8 mouse cellular contexts compared by ENCODE assay signal in genomic region chr3:88949786-88950575, GRCm38 (mm10). TPM values are rescaled to one million over a fixed set of nuclear protein-coding genes. Genes with fewer than 3 reads are reported as not detected.
DNase-seq lines count a peak whose midpoint lies in the region; ATAC-seq and TF ChIP-seq lines count a peak whose summit lies in the region.

No protein-coding gene starts in this region.

- no peaks in the 10 kb centered on the region for H3K27me3 ChIP-seq in E14TG2a.4 (ENCODE audit: insufficient read depth, low read length)
- H3K27me3 ChIP-seq in forebrain, embryonic 11.5 days (ENCODE audit: control insufficient read depth, insufficient read depth, low read length): no peaks in the 10 kb centered on the region
- H3K27me3 ChIP-seq in heart, embryonic 16.5 days (ENCODE audit: control insufficient read depth, insufficient read depth, low read length): no peaks in the 10 kb centered on the region
- H3K27me3 ChIP-seq in liver, embryonic 15.5 days: no peaks in the 10 kb centered on the region
- no peaks in the 10 kb centered on the region for H3K27me3 ChIP-seq in neural tube, embryonic 11.5 days (ENCODE audit: control insufficient read depth, insufficient read depth, low read length)
- H3K27me3 ChIP-seq in stomach, embryonic 16.5 days (ENCODE audit: control insufficient read depth, insufficient read depth, low read length): no peaks in the 10 kb centered on the region

- TF ChIP-seq CTCF in E14TG2a.4 (conservative IDR thresholded peaks at IDR 0.05; ENCODE audit: low read length): no peak

- under 1% methylated on average over 66 of the region's 92 CpGs for WGBS in forebrain, embryonic 11.5 days
- WGBS in heart, embryonic 16.5 days: under 1% methylated on average over 74 of the region's 92 CpGs
- WGBS in liver, embryonic 15.5 days (ENCODE audit: insufficient replicate concordance): under 1% methylated on average over 82 of the region's 92 CpGs
- WGBS in neural tube, embryonic 11.5 days: under 1% methylated on average over 45 of the region's 92 CpGs
- WGBS in stomach, embryonic 16.5 days: under 1% methylated on average over 65 of the region's 92 CpGs

- peak overlapping the region; percentile 91 for H3K9ac ChIP-seq in forebrain, embryonic 11.5 days (ENCODE audit: low read length)
- peak overlapping the region; percentile 99 for H3K9ac ChIP-seq in heart, embryonic 16.5 days (ENCODE audit: low read length)
- H3K9ac ChIP-seq in liver, embryonic 15.5 days: peak overlapping the region; percentile 97
- H3K9ac ChIP-seq in neural tube, embryonic 11.5 days (ENCODE audit: low read length): peak overlapping the region; percentile 87
- peak overlapping the region; percentile 99 for H3K9ac ChIP-seq in stomach, embryonic 16.5 days (ENCODE audit: low read length)

- peaks cover 39% of the 10 kb centered on the region for H3K4me1 ChIP-seq in E14TG2a.4 (replicated peaks; ENCODE audit: low read depth, low read length)
- peaks cover 4% of the 10 kb centered on the region; the same call in 1 of the 2 replicates for H3K4me1 ChIP-seq in forebrain, embryonic 11.5 days (replicated peaks; ENCODE audit: control insufficient read depth, insufficient read depth, low read length)
- H3K4me1 ChIP-seq in heart, embryonic 16.5 days (ENCODE audit: control insufficient read depth, insufficient read depth, low read length): peaks cover 16% of the 10 kb centered on the region
- peaks cover 43% of the 10 kb centered on the region for H3K4me1 ChIP-seq in liver, embryonic 15.5 days (replicated peaks)
- peaks cover 8% of the 10 kb centered on the region for H3K4me1 ChIP-seq in neural tube, embryonic 11.5 days (ENCODE audit: control insufficient read depth, insufficient read depth, low read length)
- peaks cover 27% of the 10 kb centered on the region for H3K4me1 ChIP-seq in stomach, embryonic 16.5 days (ENCODE audit: control insufficient read depth, insufficient read depth, low read length)

- peak overlapping the region; percentile 97 for H3K4me3 ChIP-seq in E14TG2a.4 (replicated peaks; ENCODE audit: low read length)
- peak overlapping the region; percentile 82 for H3K4me3 ChIP-seq in forebrain, embryonic 11.5 days (ENCODE audit: low read depth, low read length)
- H3K4me3 ChIP-seq in heart, embryonic 16.5 days (ENCODE audit: low read length): peak overlapping the region; percentile 98
- H3K4me3 ChIP-seq in liver, embryonic 15.5 days (replicated peaks): peak overlapping the region; percentile 86
- H3K4me3 ChIP-seq in neural tube, embryonic 11.5 days (ENCODE audit: low read depth, low read length): peak overlapping the region; percentile 64
- H3K4me3 ChIP-seq in stomach, embryonic 16.5 days (replicated peaks; ENCODE audit: low read length): peak overlapping the region; percentile 99

- H3K9me3 ChIP-seq in E14TG2a.4 (ENCODE audit: low read length): no peaks in the 10 kb centered on the region
- no peaks in the 10 kb centered on the region for H3K9me3 ChIP-seq in forebrain, embryonic 11.5 days (ENCODE audit: control insufficient read depth, low read length)
- no peaks in the 10 kb centered on the region for H3K9me3 ChIP-seq in heart, embryonic 16.5 days (replicated peaks; ENCODE audit: control insufficient read depth, low read length)
- no peaks in the 10 kb centered on the region for H3K9me3 ChIP-seq in liver, embryonic 15.5 days (replicated peaks)
- no peaks in the 10 kb centered on the region for H3K9me3 ChIP-seq in neural tube, embryonic 11.5 days (ENCODE audit: control insufficient read depth, low read length)
- H3K9me3 ChIP-seq in stomach, embryonic 16.5 days (replicated peaks; ENCODE audit: control insufficient read depth, low read length): no peaks in the 10 kb centered on the region

- peak; percentile 62 for DNase-seq in c-Kit-positive CD71-negative TER-119-negative erythroid progenitor cells, embryonic 14.5 days (ENCODE audit: low read depth)
- peak; percentile 96 for DNase-seq in forebrain, embryonic 11.5 days (ENCODE audit: low spot score)
- peak; percentile 94 to 97 for DNase-seq in kidney, postnatal 25 days
- peak; percentile 92 for DNase-seq in neural tube, embryonic 11.5 days (ENCODE audit: low spot score)

- peak overlapping the region; percentile 99 for H3K27ac ChIP-seq in forebrain, embryonic 11.5 days (ENCODE audit: low read depth, low read length)
- peak overlapping the region; percentile 100 for H3K27ac ChIP-seq in heart, embryonic 16.5 days (ENCODE audit: low read length)
- H3K27ac ChIP-seq in liver, embryonic 15.5 days (replicated peaks): peak overlapping the region; percentile 98
- peak overlapping the region; percentile 97 for H3K27ac ChIP-seq in neural tube, embryonic 11.5 days (ENCODE audit: low read depth, low read length)
- peak overlapping the region; percentile 100 for H3K27ac ChIP-seq in stomach, embryonic 16.5 days (ENCODE audit: low read length)

- ATAC-seq in forebrain, embryonic 11.5 days (replicated peaks; ENCODE audit: low FRiP score): peak; percentile 93
- peak; percentile 87 for ATAC-seq in heart, embryonic 16.5 days (replicated peaks; ENCODE audit: extremely low read depth, insufficient read depth, low FRiP score)
- ATAC-seq in liver, embryonic 15.5 days (ENCODE audit: insufficient read depth): peak; percentile 84
- peak; percentile 94 for ATAC-seq in neural tube, embryonic 11.5 days (ENCODE audit: insufficient read depth, low FRiP score, low TSS enrichment)
- ATAC-seq in stomach, embryonic 16.5 days (ENCODE audit: insufficient read depth, low FRiP score): peak; percentile 94

- no peaks in the 10 kb centered on the region for H3K36me3 ChIP-seq in E14TG2a.4 (ENCODE audit: insufficient read depth, low read length)
- H3K36me3 ChIP-seq in forebrain, embryonic 11.5 days (ENCODE audit: control insufficient read depth, insufficient read depth, low read length): no peaks in the 10 kb centered on the region
- no peaks in the 10 kb centered on the region for H3K36me3 ChIP-seq in heart, embryonic 16.5 days (ENCODE audit: control insufficient read depth, insufficient read depth)
- H3K36me3 ChIP-seq in liver, embryonic 15.5 days (replicated peaks): no peaks in the 10 kb centered on the region
- no peaks in the 10 kb centered on the region for H3K36me3 ChIP-seq in neural tube, embryonic 11.5 days (ENCODE audit: control insufficient read depth, insufficient read depth, low read length)
- no peaks in the 10 kb centered on the region for H3K36me3 ChIP-seq in stomach, embryonic 16.5 days (ENCODE audit: control insufficient read depth, insufficient read depth, low read length)

- H3K4me2 ChIP-seq in forebrain, embryonic 11.5 days (ENCODE audit: low read depth, low read length, severe bottlenecking): peak overlapping the region; percentile 64
- H3K4me2 ChIP-seq in heart, embryonic 16.5 days (ENCODE audit: low read depth, low read length): peak overlapping the region; percentile 80
- H3K4me2 ChIP-seq in liver, embryonic 15.5 days: peak overlapping the region; percentile 88
- peak overlapping the region; percentile 67 for H3K4me2 ChIP-seq in neural tube, embryonic 11.5 days (ENCODE audit: low read depth)
- H3K4me2 ChIP-seq in stomach, embryonic 16.5 days (ENCODE audit: low read depth, low read length): peak overlapping the region; percentile 71

RNA-seq across cellular contexts. Expression of gene Ash1l, which starts 0.4 kb away (rescaled TPM):
- polyA plus RNA-seq in forebrain, embryonic 11.5 days (2014; fragmentation: Nextera tagmentation; extraction: Ambion mirVana): 17.4 and 20.7 TPM in 2 replicates
- polyA plus RNA-seq in heart, embryonic 16.5 days (2015; fragmentation: Nextera tagmentation; extraction: Ambion mirVana): 14.5 and 15.6 TPM in 2 replicates
- 4.8 and 5.2 TPM in 2 replicates for polyA plus RNA-seq in liver, embryonic 15.5 days (2015; fragmentation: Nextera tagmentation; extraction: Ambion mirVana)
- 12.3 and 13.8 TPM in 2 replicates for polyA plus RNA-seq in neural tube, embryonic 11.5 days (2014; fragmentation: Nextera tagmentation; extraction: Ambion mirVana)
- polyA plus RNA-seq in stomach, embryonic 16.5 days (2015; fragmentation: Nextera tagmentation; extraction: Ambion mirVana): 16.9 and 19.3 TPM in 2 replicates

RNA-seq across cellular contexts. Expression of gene Dap3, which starts 1.0 kb away (rescaled TPM):
- polyA plus RNA-seq in forebrain, embryonic 11.5 days (2014; fragmentation: Nextera tagmentation; extraction: Ambion mirVana): 134 and 146 TPM in 2 replicates
- 145 and 148 TPM in 2 replicates for polyA plus RNA-seq in heart, embryonic 16.5 days (2015; fragmentation: Nextera tagmentation; extraction: Ambion mirVana)
- polyA plus RNA-seq in liver, embryonic 15.5 days (2015; fragmentation: Nextera tagmentation; extraction: Ambion mirVana): 84.3 and 88.9 TPM in 2 replicates
- polyA plus RNA-seq in neural tube, embryonic 11.5 days (2014; fragmentation: Nextera tagmentation; extraction: Ambion mirVana): 165 and 168 TPM in 2 replicates
- polyA plus RNA-seq in stomach, embryonic 16.5 days (2015; fragmentation: Nextera tagmentation; extraction: Ambion mirVana): 123 and 132 TPM in 2 replicates

RNA-seq across cellular contexts. Expression of gene Msto1, which starts 36.2 kb away (rescaled TPM):
- polyA plus RNA-seq in forebrain, embryonic 11.5 days (2014; fragmentation: Nextera tagmentation; extraction: Ambion mirVana): 53.5 and 54.2 TPM in 2 replicates
- 46.2 and 47.5 TPM in 2 replicates for polyA plus RNA-seq in heart, embryonic 16.5 days (2015; fragmentation: Nextera tagmentation; extraction: Ambion mirVana)
- polyA plus RNA-seq in liver, embryonic 15.5 days (2015; fragmentation: Nextera tagmentation; extraction: Ambion mirVana): 12.0 and 12.9 TPM in 2 replicates
- 55.5 and 56.4 TPM in 2 replicates for polyA plus RNA-seq in neural tube, embryonic 11.5 days (2014; fragmentation: Nextera tagmentation; extraction: Ambion mirVana)
- 35.3 and 37.6 TPM in 2 replicates for polyA plus RNA-seq in stomach, embryonic 16.5 days (2015; fragmentation: Nextera tagmentation; extraction: Ambion mirVana)

Comparison
In these comparisons a context has a peak if more than half of its experiments do, and no peak if none do; other contexts are left out.
1. Peak in every context shown above with its lines: DNase-seq, ATAC-seq, H3K4me3 ChIP-seq and H3K27ac ChIP-seq.